Mouse (Mus musculus) embryonic facial prominence, embryonic 13.5 days (tissue): ENCODE measurements at regions not wholly inside any gene's neighbourhood (a gene's known extent, or its start where the extent isn't known, plus 50 kb on each side); places are given as distances from the start of the nearest gene placed in this dataset.

Experiments used
- ATAC-seq: fragments of 200-750 bp; cut with Nextera tagmentation; 2 replicates; pipeline ENCODE4 v1.8.0; 2017; ENCODE audit warnings: low read depth; ENCODE audit not compliant: insufficient number of reproducible peaks, insufficient read depth, low FRiP score, low TSS enrichment
- H3K27ac ChIP-seq: fragments of 300-500 bp; sonication (generic); 2 replicates; pipeline ENCODE4 v1.5.1; 2015; ENCODE audit warnings: moderate library complexity, mild to moderate bottlenecking, inconsistent platforms
- H3K27me3 ChIP-seq: fragments of 300-500 bp; sonication (generic); 2 replicates; pipeline ENCODE4 v1.6.1; 2015; ENCODE audit warnings: mild to moderate bottlenecking, inconsistent platforms
- H3K36me3 ChIP-seq: fragments of 300-500 bp; sonication (generic); 2 replicates; pipeline ENCODE4 v1.6.1; 2015; ENCODE audit warnings: mild to moderate bottlenecking, inconsistent platforms
- H3K4me1 ChIP-seq: fragments of 300-500 bp; sonication (generic); 2 replicates; pipeline ENCODE4 v1.6.1; 2015; ENCODE audit warnings: inconsistent platforms
- H3K4me2 ChIP-seq: fragments of 300-500 bp; sonication (generic); 2 replicates; pipeline ENCODE4 v1.6.1; 2015; ENCODE audit warnings: moderate library complexity, mild to moderate bottlenecking, inconsistent platforms
- H3K4me3 ChIP-seq: fragments of 300-500 bp; sonication (generic); 2 replicates; pipeline ENCODE4 v1.5.1; 2015; ENCODE audit warnings: mild to moderate bottlenecking, inconsistent platforms
- H3K9ac ChIP-seq: fragments of 300-500 bp; sonication (generic); 2 replicates; pipeline ENCODE4 v1.6.1; 2015; ENCODE audit warnings: mild to moderate bottlenecking, inconsistent platforms
- H3K9me3 ChIP-seq: fragments of 300-500 bp; sonication (generic); 2 replicates; pipeline ENCODE4 v1.6.1; 2016; ENCODE audit warnings: inconsistent platforms
- WGBS: fragments of 180-500 bp; shearing (Covaris S2); methylation state at CpG from one replicate; pipeline ENCODE4 v1.1.7; 2015; ENCODE audit warnings: mixed read lengths; 5-methylcytosine and 5-hydroxymethylcytosine counted together

- ATAC-seq, result no peak
- 76% methylated on average over 9 of the region's 9 CpGs for WGBS
- Histone ChIP-seq H3K9me3 (no peaks in the 10 kb centered on the region), H3K36me3 (no peaks in the 10 kb centered on the region), H3K4me1 (no peaks in the 10 kb centered on the region), H3K9ac (no peak overlapping the region), H3K27me3 (no peaks in the 10 kb centered on the region), H3K4me3 (no peak overlapping the region), H3K27ac (no peak overlapping the region), H3K4me2 (no peak overlapping the region)
These were observed 51.7 kb upstream of the Wls start for GRCm38 (mm10) chr3:159787776-159788175.
